ENCODE assay signal across 16 mouse cellular contexts in the genomic region with DNA sequence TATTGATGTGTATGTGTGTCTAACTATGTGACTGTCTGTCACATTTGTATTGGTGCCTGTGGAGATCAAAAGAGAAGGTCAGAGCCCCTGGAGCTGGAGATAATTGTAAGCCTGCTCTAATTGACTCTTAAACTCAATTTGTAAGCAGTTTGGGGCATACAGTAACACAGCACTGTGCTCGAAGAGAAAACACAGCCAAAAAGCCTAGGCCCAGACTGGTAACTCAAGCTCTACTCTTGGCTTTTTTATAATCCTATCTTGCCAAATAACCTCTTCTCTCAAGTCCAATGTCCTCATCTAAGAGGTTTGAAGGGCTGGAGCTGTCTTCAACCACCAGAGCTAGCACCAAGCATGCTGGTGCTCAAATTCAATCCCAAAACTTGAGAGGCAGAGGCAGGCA. TPM values are rescaled to one million over a fixed set of nuclear protein-coding genes. Genes with fewer than 3 reads are reported as not detected.
A peak's percentile ranks its signal among the peaks of the same experiment; 100 is the strongest.
DNase-seq lines count a peak whose midpoint lies in the region; ATAC-seq and TF ChIP-seq lines count a peak whose summit lies in the region.
"Had no signal": no experiment of that assay in that cellular context is flagged by ENCODE, and none has a peak within 500 bp of the region (broad histone marks: within the 10 kb centered on the region; RNA-seq: fewer than 3 reads in every experiment).

No protein-coding gene starts in this region.

- no peaks in the 10 kb centered on the region for H3K36me3 ChIP-seq in intestine, embryonic 14.5 days (ENCODE audit: control insufficient read depth, insufficient read depth, low read length)
- no peaks in the 10 kb centered on the region for H3K36me3 ChIP-seq in intestine, embryonic 15.5 days
- H3K36me3 ChIP-seq in liver, embryonic 12.5 days, result no peaks in the 10 kb centered on the region
- no peaks in the 10 kb centered on the region for H3K36me3 ChIP-seq in liver, embryonic 13.5 days
- no peaks in the 10 kb centered on the region for H3K36me3 ChIP-seq in hindbrain, postnatal 0 days (ENCODE audit: insufficient read depth, low read length)
- H3K36me3 ChIP-seq: heart, embryonic 12.5 days; limb, embryonic 15.5 days had no signal

- no peak for TF ChIP-seq CTCF in bone marrow, adult 2 months (IDR thresholded peaks at IDR 0.05; ENCODE audit: control insufficient read depth, insufficient read depth, low read length)
- TF ChIP-seq CTCF in hindbrain, postnatal 0 days (IDR thresholded peaks at IDR 0.05; ENCODE audit: low read depth), result no peak

- no peak overlapping the region for H3K9ac ChIP-seq in intestine, embryonic 14.5 days (ENCODE audit: low read length)
- no peak overlapping the region for H3K9ac ChIP-seq in intestine, embryonic 15.5 days
- H3K9ac ChIP-seq in liver, embryonic 12.5 days, result no peak overlapping the region
- no peak overlapping the region for H3K9ac ChIP-seq in liver, embryonic 13.5 days
- H3K9ac ChIP-seq in hindbrain, postnatal 0 days (replicated peaks; ENCODE audit: low read length), result no peak overlapping the region
- H3K9ac ChIP-seq: heart, embryonic 12.5 days; hindbrain, embryonic 14.5 days; limb, embryonic 15.5 days had no signal

- peaks cover 13% of the 10 kb centered on the region for H3K4me1 ChIP-seq in intestine, embryonic 14.5 days (replicated peaks; ENCODE audit: control insufficient read depth, insufficient read depth, low read length)
- H3K4me1 ChIP-seq in intestine, embryonic 15.5 days (replicated peaks), result peaks cover 13% of the 10 kb centered on the region; the same call in 1 of the 2 replicates
- peaks cover 88% of the 10 kb centered on the region for H3K4me1 ChIP-seq in liver, embryonic 12.5 days
- peaks cover 10% of the 10 kb centered on the region for H3K4me1 ChIP-seq in bone marrow, adult 2 months (ENCODE audit: control insufficient read depth, insufficient read depth, low read length)
- H3K4me1 ChIP-seq in liver, embryonic 13.5 days (replicated peaks), result peaks cover 87% of the 10 kb centered on the region
- H3K4me1 ChIP-seq in hindbrain, postnatal 0 days (ENCODE audit: insufficient read depth, low read length), result 0 out of 2 replicates have a peak, but pooled peaks cover 3% of the 10 kb centered on the region

- DNase-seq in intestine, embryonic 14.5 days (ENCODE audit: low spot score), result peak; percentile 47
- no peak for DNase-seq in liver
- DNase-seq in liver, embryonic 13.5 days, result no peak
- DNase-seq in hindbrain, postnatal 0 days (ENCODE audit: low spot score), result no peak
- DNase-seq: cerebellum, adult 9-11 months; heart, postnatal 14 days; lung, postnatal 10 days; right cerebral cortex, adult 18-20 months; thymus, postnatal 25 days had no signal

- H3K4me3 ChIP-seq in intestine, embryonic 14.5 days (ENCODE audit: low read depth, low read length), result no peak overlapping the region
- H3K4me3 ChIP-seq in intestine, embryonic 15.5 days (replicated peaks), result no peak overlapping the region
- H3K4me3 ChIP-seq in liver, embryonic 12.5 days, result no peak overlapping the region
- no peak overlapping the region for H3K4me3 ChIP-seq in bone marrow, adult 2 months (replicated peaks; ENCODE audit: control insufficient read depth, low read depth, low read length)
- H3K4me3 ChIP-seq in liver, embryonic 13.5 days (replicated peaks), result no peak overlapping the region
- H3K4me3 ChIP-seq in hindbrain, postnatal 0 days (ENCODE audit: low read length), result no peak overlapping the region
- H3K4me3 ChIP-seq: heart, embryonic 12.5 days; limb, embryonic 15.5 days had no signal

- no peak overlapping the region for H3K4me2 ChIP-seq in intestine, embryonic 14.5 days (ENCODE audit: low read length)
- H3K4me2 ChIP-seq in intestine, embryonic 15.5 days (replicated peaks), result no peak overlapping the region
- H3K4me2 ChIP-seq in liver, embryonic 12.5 days, result no peak overlapping the region
- H3K4me2 ChIP-seq in liver, embryonic 13.5 days, result 0 out of 2 replicates have a peak overlapping the region, but pooled peaks have one; percentile 1
- H3K4me2 ChIP-seq in hindbrain, postnatal 0 days (ENCODE audit: low read depth, low read length), result no peak overlapping the region
- H3K4me2 ChIP-seq: heart, embryonic 12.5 days; hindbrain, embryonic 14.5 days; limb, embryonic 15.5 days had no signal

- no peaks in the 10 kb centered on the region for H3K9me3 ChIP-seq in intestine, embryonic 14.5 days (ENCODE audit: control insufficient read depth, low read length)
- no peaks in the 10 kb centered on the region for H3K9me3 ChIP-seq in intestine, embryonic 15.5 days
- no peaks in the 10 kb centered on the region for H3K9me3 ChIP-seq in liver, embryonic 12.5 days (replicated peaks)
- H3K9me3 ChIP-seq in liver, embryonic 13.5 days (replicated peaks), result no peaks in the 10 kb centered on the region
- H3K9me3 ChIP-seq in hindbrain, postnatal 0 days (ENCODE audit: low read length), result no peaks in the 10 kb centered on the region
- H3K9me3 ChIP-seq: heart, embryonic 12.5 days; limb, embryonic 15.5 days had no signal

- no peak overlapping the region for H3K27ac ChIP-seq in intestine, embryonic 14.5 days (ENCODE audit: low read depth)
- no peak overlapping the region for H3K27ac ChIP-seq in intestine, embryonic 15.5 days
- 0 out of 2 replicates have a peak overlapping the region, but pooled peaks have one; percentile 55 for H3K27ac ChIP-seq in liver, embryonic 12.5 days
- H3K27ac ChIP-seq in bone marrow, adult 2 months (ENCODE audit: control insufficient read depth, insufficient read depth, low read depth, low read length, poor library complexity), result peak overlapping the region; percentile 52; the same call in 1 of the 2 replicates
- peak overlapping the region; percentile 67 for H3K27ac ChIP-seq in liver, embryonic 13.5 days
- no peak overlapping the region for H3K27ac ChIP-seq in hindbrain, postnatal 0 days
- H3K27ac ChIP-seq: hindbrain, embryonic 14.5 days; limb, embryonic 15.5 days had no signal

- no peak for ATAC-seq in intestine, embryonic 14.5 days (replicated peaks; ENCODE audit: low FRiP score, low TSS enrichment, low read depth)
- ATAC-seq in intestine, embryonic 15.5 days, result no peak
- ATAC-seq in liver, embryonic 12.5 days, result no peak
- no peak for ATAC-seq in liver, embryonic 13.5 days (ENCODE audit: low read depth)
- no peak for ATAC-seq in hindbrain, postnatal 0 days
- ATAC-seq: forebrain, embryonic 14.5 days had no signal

- no peaks in the 10 kb centered on the region for H3K27me3 ChIP-seq in intestine, embryonic 14.5 days (replicated peaks; ENCODE audit: control insufficient read depth, insufficient read depth, low read length)
- H3K27me3 ChIP-seq in intestine, embryonic 15.5 days (replicated peaks), result no peaks in the 10 kb centered on the region
- H3K27me3 ChIP-seq in liver, embryonic 12.5 days (replicated peaks), result no peaks in the 10 kb centered on the region
- H3K27me3 ChIP-seq in liver, embryonic 13.5 days, result no peaks in the 10 kb centered on the region
- no peaks in the 10 kb centered on the region for H3K27me3 ChIP-seq in hindbrain, postnatal 0 days (ENCODE audit: insufficient read depth, low read length)
- H3K27me3 ChIP-seq: heart, embryonic 12.5 days had no signal

- no peak for TF ChIP-seq POLR2A in bone marrow, adult 2 months (IDR thresholded peaks at IDR 0.05; ENCODE audit: borderline replicate concordance, control insufficient read depth, low read depth, low read length)

- 60% methylated on average over 1 of the region's 1 CpGs for WGBS in intestine, embryonic 14.5 days
- 66% methylated on average over 1 of the region's 1 CpGs for WGBS in intestine, embryonic 15.5 days
- 66% methylated on average over 1 of the region's 1 CpGs for WGBS in liver, embryonic 12.5 days (ENCODE audit: insufficient replicate concordance)
- 78% methylated on average over 1 of the region's 1 CpGs for WGBS in bone marrow, adult 2 months
- WGBS in liver, embryonic 13.5 days (ENCODE audit: insufficient replicate concordance), result 39% methylated on average over 1 of the region's 1 CpGs
- 18% methylated on average over 1 of the region's 1 CpGs for WGBS in hindbrain, postnatal 0 days

RNA-seq across cellular contexts. Expression of gene Ptprj, which starts 3.5 kb away (rescaled TPM):
- 8.3 and 8.5 TPM in 2 replicates for polyA plus RNA-seq in intestine, embryonic 14.5 days (2014; fragmentation: Nextera tagmentation; extraction: Ambion mirVana)
- 4.4 and 5.3 TPM in 2 replicates for polyA plus RNA-seq in intestine, embryonic 15.5 days (2015; fragmentation: Nextera tagmentation; extraction: Ambion mirVana)
- polyA plus RNA-seq in liver, embryonic 12.5 days (2016; fragmentation: Nextera tagmentation; extraction: Ambion mirVana), result 3.0 and 3.7 TPM in 2 replicates
- polyA plus RNA-seq in bone marrow, adult 2 months (2011; ENCODE audit: insufficient read depth, insufficient read length, low replicate concordance, missing spikeins), result 16.0 and 25.1 TPM in 2 replicates
- 1.7 and 1.9 TPM in 2 replicates for polyA plus RNA-seq in liver, embryonic 13.5 days (2015; fragmentation: Nextera tagmentation; extraction: Ambion mirVana)
- 37.8 and 39.1 TPM in 2 replicates for total RNA-seq in hindbrain, postnatal 0 days (2014; rRNA removed)
- polyA plus RNA-seq in hindbrain, postnatal 0 days (2015; fragmentation: Nextera tagmentation; extraction: Ambion mirVana), result 4.6 and 4.7 TPM in 2 replicates

Comparison
In these comparisons a context has a peak if more than half of its experiments do, and no peak if none do; other contexts are left out.
1. H3K27ac ChIP-seq: peak in liver, embryonic 12.5 days (single experiment), bone marrow, adult 2 months (single experiment) and liver, embryonic 13.5 days (single experiment); none in intestine, embryonic 14.5 days (single experiment), intestine, embryonic 15.5 days (single experiment) and hindbrain, postnatal 0 days (single experiment).